Mouse (Mus musculus) brain, embryonic 14.5 days (tissue): ENCODE measurements at regions not wholly inside any gene's neighbourhood (a gene's known extent, or its start where the extent isn't known, plus 50 kb on each side); places are given as distances from the start of the nearest gene placed in this dataset.

Experiments
- CTCF ChIP-seq: fragments of 200-500 bp; IDR thresholded peaks from 2 replicates; pipeline ENCODE4 v1.5.1; 2012; ENCODE audit warnings: inconsistent platforms, mild to moderate bottlenecking, moderate library complexity, borderline replicate concordance; ENCODE audit not compliant: insufficient read depth, insufficient read length; ENCODE audit errors: extremely low read depth
- POLR2A ChIP-seq: fragments of 200-500 bp; IDR thresholded peaks from 2 replicates; pipeline ENCODE4 v1.6.1; 2012; ENCODE audit warnings: mild to moderate bottlenecking, inconsistent platforms, borderline replicate concordance; ENCODE audit not compliant: poor library complexity, insufficient read depth, insufficient read length, severe bottlenecking; ENCODE audit errors: extremely low read depth

DNA sequence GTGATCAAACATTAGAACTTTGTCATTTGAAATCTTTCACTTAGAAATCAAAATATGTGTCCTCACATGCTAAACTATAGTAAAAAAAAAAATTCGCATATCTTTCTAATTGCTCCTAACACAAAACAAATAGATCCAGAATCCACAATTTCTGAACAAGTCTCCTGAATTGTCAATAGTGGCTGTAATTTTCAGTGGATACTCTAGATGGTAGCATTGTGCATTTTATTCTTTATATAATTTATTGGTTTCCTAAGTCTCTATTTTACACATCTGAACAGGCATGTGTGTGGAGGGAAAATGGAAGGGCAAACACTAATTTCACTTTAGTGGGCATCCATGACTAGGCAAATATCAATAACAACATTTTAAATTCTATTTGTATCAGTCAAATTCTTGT is 63.7 kb upstream of the Tnmd start:
- TF ChIP-seq POLR2A (no peak), CTCF (no peak)
